Mouse (Mus musculus): ENCODE data around the gene Wwc2. TPM values are rescaled to one million over a fixed set of nuclear protein-coding genes. Genes with fewer than 3 reads are reported as not detected.

The Wwc2 gene
- total RNA-seq, 2 experiments from 2014 or later: 25.8 to 26.3 TPM

Other genes starting within 250 kb of the Wwc2 start
- gene Cldn24, start 168.8 kb downstream of the Wwc2 start, total RNA-seq (2021): under 1 TPM in 1 of 2 experiments, not detected in 1; 0.66 TPM
- 1 to 10 TPM in 1 of 2 experiments, not detected in 1; 2.3 TPM for gene Cldn22, start 166.4 kb downstream of the Wwc2 start, total RNA-seq (2021)
- gene Dctd, start 108.2 kb upstream of the Wwc2 start, total RNA-seq (2021): 1 to 10 TPM; 7.1 to 7.2 TPM